Mouse (Mus musculus) lung, adult 18-20 months (tissue): ENCODE results near the gene Olfr1085.
"Not testable (repeated sequence)": the region's sequence is repeated elsewhere in the genome, so short reads cannot be mapped to it uniquely, and the experiment has no call there.

ENCODE experiments used
- DNase-seq, 2 experiments: peaks; one replicate each; pipeline ENCODE4 v3.0.0; 2022; ENCODE audit warnings: mixed read lengths in 2 of 2

Gene Olfr1085

DNA sequence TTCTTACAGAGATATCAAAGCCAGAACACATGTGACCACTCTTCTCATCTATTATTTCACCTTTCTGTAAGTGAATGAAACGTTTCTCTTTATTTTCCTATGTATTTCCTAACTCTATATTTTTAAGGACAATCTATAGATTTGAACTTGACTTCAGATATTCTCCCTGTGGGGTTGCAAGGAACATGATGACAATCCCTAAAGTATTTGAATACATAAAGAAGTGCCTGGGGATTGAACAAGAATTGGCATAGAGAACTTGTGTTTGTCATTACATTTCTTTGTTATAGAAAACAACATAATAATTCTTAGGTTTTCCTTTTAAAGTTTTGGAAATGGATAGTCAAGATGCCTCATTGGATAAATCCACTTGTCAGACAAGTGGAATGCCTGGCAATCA lies at the start of gene Olfr1085:
Olfr1085 (minus strand) TSS at position 101 of the 400 bp plus-strand sequence.
- no peak for DNase-seq

DNA sequence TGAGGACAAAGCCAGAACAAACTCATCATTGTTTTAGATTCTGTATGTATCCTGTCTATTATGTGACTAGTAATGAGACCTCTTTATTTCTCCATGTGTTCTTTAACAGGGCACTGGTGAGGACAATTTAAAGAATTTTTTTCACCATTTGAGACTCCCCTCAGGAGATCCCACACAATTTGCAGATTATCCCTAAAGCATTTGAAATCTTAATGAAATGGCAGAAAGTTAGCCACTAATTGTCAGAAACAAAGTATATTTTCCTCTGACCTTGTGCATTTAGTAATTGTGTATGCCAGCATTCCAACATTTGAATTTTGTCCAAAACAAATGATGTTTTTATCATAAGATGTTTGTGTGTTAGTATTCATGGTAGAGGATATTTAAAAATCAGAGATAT lies 36.5 kb upstream of the Olfr1085 start, which contains the start of gene Olfr1087:
Olfr1087 (minus strand) TSS at position 101 of the 400 bp plus-strand sequence.
- no peak for DNase-seq

DNA sequence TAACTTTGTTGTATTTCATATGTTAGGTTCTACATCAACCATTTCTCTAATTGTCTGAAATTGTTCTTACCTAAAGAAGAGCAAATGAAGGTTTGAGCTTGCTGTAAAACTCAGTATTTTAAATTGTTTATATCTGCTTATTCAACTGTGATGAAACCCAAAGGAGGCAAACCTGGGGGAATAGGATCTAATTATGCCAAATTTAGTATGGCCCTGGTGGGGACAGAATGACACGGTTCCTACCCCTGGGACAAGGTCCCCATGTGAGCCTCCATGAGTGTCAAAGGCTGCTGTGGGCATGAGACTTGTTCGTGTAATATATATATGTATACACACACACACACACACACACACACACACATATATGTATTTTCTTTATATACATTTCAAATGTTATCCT lies 18.2 kb upstream of the Olfr1085 start, which contains the start of gene Olfr1086:
Olfr1086 (minus strand) TSS at position 101 of the 400 bp plus-strand sequence.
- no peak for DNase-seq

DNA sequence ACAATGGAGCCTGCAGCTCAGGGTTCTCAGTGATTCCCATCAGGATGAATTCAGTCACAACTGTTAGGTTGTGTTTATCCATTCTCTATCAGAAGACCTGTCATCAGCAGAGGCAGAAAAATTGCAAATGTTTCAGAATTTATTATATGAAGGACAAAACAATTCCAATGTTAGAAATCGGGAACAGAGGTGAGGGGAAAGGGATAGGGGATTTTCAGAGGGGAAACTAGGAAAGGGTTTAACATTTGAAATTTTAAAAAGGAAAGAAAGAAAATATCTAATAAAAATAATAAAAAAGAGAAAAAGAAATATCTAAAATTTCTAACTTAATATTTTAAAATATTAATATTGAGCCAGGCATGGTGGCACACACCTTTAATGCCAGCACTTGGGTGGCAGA lies 22.2 kb downstream of the Olfr1085 start, which contains the start of gene Olfr1084:
Olfr1084 (minus strand) TSS at position 101 of the 400 bp plus-strand sequence.
- DNase-seq: not testable (repeated sequence)
